Mouse (Mus musculus): ENCODE results near the gene Adamtsl4. TPM values are rescaled to one million over a fixed set of nuclear protein-coding genes. Genes with fewer than 3 reads are reported as not detected.

Adamtsl4 gene
- polyA plus RNA-seq, 1 experiment from 2014 or later = 1.0 TPM

- Histone ChIP-seq H3K9me3 (replicated peaks; ENCODE audit: control insufficient read depth, low read length, poor library complexity, severe bottlenecking) (no peaks in the 10 kb centered on the region), H3K27ac (ENCODE audit: low read length) (no peak overlapping the region), H3K9ac (ENCODE audit: low read depth, low read length) (no peak overlapping the region), H3K4me1 (ENCODE audit: control insufficient read depth, insufficient read depth, low read length) (peaks cover 14% of the 10 kb centered on the region), H3K4me3 (ENCODE audit: low read depth, low read length) (no peak overlapping the region), H3K27me3 (ENCODE audit: control insufficient read depth, insufficient read depth, low read depth, low read length) (no peaks in the 10 kb centered on the region), H3K4me2 (ENCODE audit: low read length) (no peak overlapping the region), H3K36me3 (ENCODE audit: control insufficient read depth, insufficient read depth, low read length) (peaks cover 5% of the 10 kb centered on the region)
- 89% methylated on average over 3 of the region's 3 CpGs for WGBS
- no peak for ATAC-seq
Measured at GRCm38 (mm10) chr3:95669309-95669665, 18.4 kb downstream of the Adamtsl4 start.

- 89% methylated on average over 7 of the region's 7 CpGs for WGBS
- H3K27ac ChIP-seq (ENCODE audit: low read length) = no peak overlapping the region; the same call in 1 of the 2 replicates
- H3K27me3 ChIP-seq (ENCODE audit: control insufficient read depth, insufficient read depth, low read depth, low read length) = no peaks in the 10 kb centered on the region
- peaks cover 13% of the 10 kb centered on the region for H3K4me1 ChIP-seq (ENCODE audit: control insufficient read depth, insufficient read depth, low read length)
- H3K9me3 ChIP-seq (replicated peaks; ENCODE audit: control insufficient read depth, low read length, poor library complexity, severe bottlenecking) = no peaks in the 10 kb centered on the region
- H3K4me2 ChIP-seq (ENCODE audit: low read length) = no peak overlapping the region
- no peak overlapping the region for H3K4me3 ChIP-seq (ENCODE audit: low read depth, low read length)
- no peak for ATAC-seq
- peaks cover 7% of the 10 kb centered on the region for H3K36me3 ChIP-seq (ENCODE audit: control insufficient read depth, insufficient read depth, low read length)
- no peak overlapping the region for H3K9ac ChIP-seq (ENCODE audit: low read depth, low read length)
Measured at GRCm38 (mm10) chr3:95668589-95669308, 19.0 kb downstream of the Adamtsl4 start.

- H3K4me2 ChIP-seq (ENCODE audit: low read length) = no peak overlapping the region
Measured at GRCm38 (mm10) chr3:95668026-95668425, 19.7 kb downstream of the Adamtsl4 start.

GRCm38 (mm10) chr3:95667521-95667920, 20.2 kb downstream of the Adamtsl4 start:
- H3K4me2 ChIP-seq (ENCODE audit: low read length) = no peak overlapping the region
- WGBS = 69% methylated on average over 4 of the region's 4 CpGs
- peaks cover 22% of the 10 kb centered on the region for H3K4me1 ChIP-seq (ENCODE audit: control insufficient read depth, insufficient read depth, low read length)
- no peaks in the 10 kb centered on the region for H3K9me3 ChIP-seq (replicated peaks; ENCODE audit: control insufficient read depth, low read length, poor library complexity, severe bottlenecking)
- H3K27me3 ChIP-seq (ENCODE audit: control insufficient read depth, insufficient read depth, low read depth, low read length) = no peaks in the 10 kb centered on the region
- H3K4me3 ChIP-seq (ENCODE audit: low read depth, low read length) = no peak overlapping the region
- no peak overlapping the region for H3K9ac ChIP-seq (ENCODE audit: low read depth, low read length)
- peak overlapping the region; percentile 9 for H3K27ac ChIP-seq (ENCODE audit: low read length)
- H3K36me3 ChIP-seq (ENCODE audit: control insufficient read depth, insufficient read depth, low read length) = peaks cover 7% of the 10 kb centered on the region
- ATAC-seq = no peak

More at GRCm38 (mm10) chr3:95668026-95668425, 19.7 kb downstream of the Adamtsl4 start:
- peaks cover 7% of the 10 kb centered on the region for H3K36me3 ChIP-seq (ENCODE audit: control insufficient read depth, insufficient read depth, low read length)
- ATAC-seq = no peak
- no peaks in the 10 kb centered on the region for H3K27me3 ChIP-seq (ENCODE audit: control insufficient read depth, insufficient read depth, low read depth, low read length)
- H3K9ac ChIP-seq (ENCODE audit: low read depth, low read length) = no peak overlapping the region
- peak overlapping the region; percentile 39 for H3K27ac ChIP-seq (ENCODE audit: low read length)
- 60% methylated on average over 7 of the region's 7 CpGs for WGBS
- H3K9me3 ChIP-seq (replicated peaks; ENCODE audit: control insufficient read depth, low read length, poor library complexity, severe bottlenecking) = no peaks in the 10 kb centered on the region
- no peak overlapping the region for H3K4me3 ChIP-seq (ENCODE audit: low read depth, low read length)
- H3K4me1 ChIP-seq (ENCODE audit: control insufficient read depth, insufficient read depth, low read length) = peaks cover 18% of the 10 kb centered on the region

- no peak for ATAC-seq
- Histone ChIP-seq H3K4me2 (ENCODE audit: low read length) (no peak overlapping the region), H3K27ac (ENCODE audit: low read length) (no peak overlapping the region), H3K36me3 (ENCODE audit: control insufficient read depth, insufficient read depth, low read length) (peaks cover 7% of the 10 kb centered on the region), H3K27me3 (ENCODE audit: control insufficient read depth, insufficient read depth, low read depth, low read length) (no peaks in the 10 kb centered on the region), H3K9ac (ENCODE audit: low read depth, low read length) (no peak overlapping the region), H3K9me3 (replicated peaks; ENCODE audit: control insufficient read depth, low read length, poor library complexity, severe bottlenecking) (no peaks in the 10 kb centered on the region), H3K4me3 (ENCODE audit: low read depth, low read length) (no peak overlapping the region), H3K4me1 (ENCODE audit: control insufficient read depth, insufficient read depth, low read length) (peaks cover 33% of the 10 kb centered on the region)
- 75% methylated on average over 6 of the region's 6 CpGs for WGBS
Measured at GRCm38 (mm10) chr3:95666124-95666844, 21.4 kb downstream of the Adamtsl4 start.

GRCm38 (mm10) chr3:95664940-95665352, 22.8 kb downstream of the Adamtsl4 start:
- H3K27me3 ChIP-seq (ENCODE audit: control insufficient read depth, insufficient read depth, low read depth, low read length) = no peaks in the 10 kb centered on the region
- no peak overlapping the region for H3K4me2 ChIP-seq (ENCODE audit: low read length)
- H3K36me3 ChIP-seq (ENCODE audit: control insufficient read depth, insufficient read depth, low read length) = peaks cover 7% of the 10 kb centered on the region
- 89% methylated on average over 4 of the region's 4 CpGs for WGBS
- no peak overlapping the region for H3K27ac ChIP-seq (ENCODE audit: low read length)
- ATAC-seq = no peak
- H3K9ac ChIP-seq (ENCODE audit: low read depth, low read length) = no peak overlapping the region
- no peak overlapping the region for H3K4me3 ChIP-seq (ENCODE audit: low read depth, low read length)
- H3K9me3 ChIP-seq (replicated peaks; ENCODE audit: control insufficient read depth, low read length, poor library complexity, severe bottlenecking) = no peaks in the 10 kb centered on the region
- peaks cover 45% of the 10 kb centered on the region for H3K4me1 ChIP-seq (ENCODE audit: control insufficient read depth, insufficient read depth, low read length)

GRCm38 (mm10) chr3:95663969-95664608, 23.6 kb downstream of the Adamtsl4 start:
- H3K4me1 ChIP-seq (ENCODE audit: control insufficient read depth, insufficient read depth, low read length) = peaks cover 45% of the 10 kb centered on the region
- no peak overlapping the region for H3K4me3 ChIP-seq (ENCODE audit: low read depth, low read length)
- WGBS = 95% methylated on average over 3 of the region's 3 CpGs
- H3K9me3 ChIP-seq (replicated peaks; ENCODE audit: control insufficient read depth, low read length, poor library complexity, severe bottlenecking) = no peaks in the 10 kb centered on the region
- no peak overlapping the region for H3K4me2 ChIP-seq (ENCODE audit: low read length)
- H3K27me3 ChIP-seq (ENCODE audit: control insufficient read depth, insufficient read depth, low read depth, low read length) = no peaks in the 10 kb centered on the region
- peaks cover 7% of the 10 kb centered on the region for H3K36me3 ChIP-seq (ENCODE audit: control insufficient read depth, insufficient read depth, low read length)
- H3K9ac ChIP-seq (ENCODE audit: low read depth, low read length) = no peak overlapping the region
- no peak for ATAC-seq
- H3K27ac ChIP-seq (ENCODE audit: low read length) = no peak overlapping the region

- Histone ChIP-seq H3K4me3 (ENCODE audit: low read depth, low read length) (no peak overlapping the region), H3K36me3 (ENCODE audit: control insufficient read depth, insufficient read depth, low read length) (peaks cover 7% of the 10 kb centered on the region)
Measured at GRCm38 (mm10) chr3:95663486-95663885, 24.2 kb downstream of the Adamtsl4 start.

More at GRCm38 (mm10) chr3:95663486-95663885, 24.2 kb downstream of the Adamtsl4 start:
- Histone ChIP-seq H3K27ac (ENCODE audit: low read length) (no peak overlapping the region), H3K9ac (ENCODE audit: low read depth, low read length) (no peak overlapping the region), H3K4me2 (ENCODE audit: low read length) (no peak overlapping the region), H3K4me1 (ENCODE audit: control insufficient read depth, insufficient read depth, low read length) (peaks cover 45% of the 10 kb centered on the region), H3K9me3 (replicated peaks; ENCODE audit: control insufficient read depth, low read length, poor library complexity, severe bottlenecking) (no peaks in the 10 kb centered on the region), H3K27me3 (ENCODE audit: control insufficient read depth, insufficient read depth, low read depth, low read length) (no peaks in the 10 kb centered on the region)
- ATAC-seq = no peak
- 87% methylated on average over 2 of the region's 2 CpGs for WGBS

Data from midbrain, embryonic 16.5 days (tissue).